Mouse (Mus musculus) left cerebral cortex, postnatal 4 days (tissue): ENCODE measurements at regions not wholly inside any gene's neighbourhood (a gene's known extent, or its start where the extent isn't known, plus 50 kb on each side); places are given as distances from the start of the nearest gene placed in this dataset.

Experiments
- DNase-seq: peaks from one replicate; pipeline ENCODE4 v3.0.0-alpha.2; 2022
- intact Hi-C: fragments of 180-260 bp; cut with DNase I; formaldehyde crosslinking; loops from one replicate; pipeline ENCODE4 v1.15.1; 2025

- no peak for DNase-seq
- intact Hi-C loops = loop anchor here (10.0 kb wide), 1 partner anchor 226 kb away; no protein-coding TSS in a partner anchor
These were observed 51.1 kb upstream of the 1700012B07Rik start for GRCm38 (mm10) chr11:109878931-109879330.
